Mouse (Mus musculus) fat pad, adult 2 months (tissue): ENCODE results near the gene Lsm14b.

ENCODE experiments used
- DNase-seq: peaks from one replicate; pipeline ENCODE4 v3.0.0-alpha.2; 2011; ENCODE audit warnings: low read depth, low spot score; ENCODE audit errors: extremely low read depth

The Lsm14b gene

GRCm38 (mm10) chr2:180051986-180052733, 27.4 kb downstream of the Lsm14b start:
- DNase-seq = no peak

- no peak for DNase-seq
These were observed 28.2 kb downstream of the Lsm14b start for GRCm38 (mm10) chr2:180053001-180053400.

- no peak for DNase-seq
These were observed 38.7 kb downstream of the Lsm14b start for GRCm38 (mm10) chr2:180063338-180064131.

GRCm38 (mm10) chr2:180069770-180070480, 45.1 kb downstream of the Lsm14b start:
- no peak for DNase-seq

- DNase-seq = no peak
These were observed 46.0 kb downstream of the Lsm14b start, which contains the start of gene Mtg2 for GRCm38 (mm10) chr2:180070481-180071453. TSS of gene Mtg2 (plus strand) at chr2:180070588.

GRCm38 (mm10) chr2:180071671-180072070, 46.9 kb downstream of the Lsm14b start:
- DNase-seq = no peak

- no peak for DNase-seq
These were observed 48.1 kb downstream of the Lsm14b start for GRCm38 (mm10) chr2:180072886-180073285.

- no peak for DNase-seq
These were observed 52.8 kb downstream of the Lsm14b start for GRCm38 (mm10) chr2:180077622-180078021.

GRCm38 (mm10) chr2:180080680-180081079, 55.9 kb downstream of the Lsm14b start:
- DNase-seq = no peak

GRCm38 (mm10) chr2:180083063-180083462, 58.3 kb downstream of the Lsm14b start:
- DNase-seq = no peak

GRCm38 (mm10) chr2:180084565-180084964, 59.8 kb downstream of the Lsm14b start:
- DNase-seq = no peak
